Mouse (Mus musculus): ENCODE data around the gene Dcaf12l2. TPM values are rescaled to one million over a fixed set of nuclear protein-coding genes. Genes with fewer than 3 reads are reported as not detected.

The Dcaf12l2 gene
- not detected for polyA plus RNA-seq (2017; shearing (Covaris generic))

DNA sequence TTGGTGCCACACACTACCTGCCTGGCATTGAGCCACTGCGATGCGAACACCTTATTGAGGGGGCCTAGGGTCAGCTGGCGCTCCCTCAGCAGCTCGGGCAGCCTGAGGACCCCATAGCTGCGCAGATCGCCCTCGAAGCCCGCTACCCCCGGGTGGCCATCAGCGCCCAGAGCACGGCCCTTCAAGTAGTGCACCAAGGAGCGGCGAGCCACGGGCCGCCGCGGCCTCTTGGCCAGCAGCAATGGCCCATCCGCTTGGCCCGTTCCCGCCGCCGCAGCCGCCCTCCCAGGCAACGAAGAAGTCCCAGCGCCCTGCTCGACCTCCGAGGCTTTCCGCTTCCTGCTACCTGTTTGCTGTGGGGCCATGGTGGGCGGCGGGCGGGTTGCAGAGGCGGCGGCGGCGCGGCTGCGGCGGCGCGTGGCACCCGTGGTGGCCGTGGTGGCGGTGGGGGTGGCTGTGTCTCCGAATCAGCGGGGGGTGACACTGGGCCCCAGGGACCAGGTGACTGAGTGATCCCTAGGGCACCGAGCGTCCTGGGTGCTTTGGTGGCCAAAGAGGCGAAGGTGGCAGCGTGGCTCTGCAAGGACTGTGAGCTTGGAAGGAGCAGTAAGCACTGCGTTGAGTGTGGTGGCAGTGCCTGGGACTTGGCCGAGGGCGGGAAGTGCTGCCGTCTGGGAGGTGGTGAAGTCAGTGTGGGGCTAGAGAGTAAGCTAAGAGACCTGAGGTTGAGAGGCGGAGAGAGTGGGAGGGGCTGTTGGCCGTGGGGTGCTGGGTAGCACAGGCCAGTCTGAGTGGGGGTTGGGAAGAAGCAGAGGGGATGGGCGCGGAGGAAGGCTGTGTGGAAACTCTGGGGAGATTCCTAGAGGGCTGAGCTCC lies at the start of gene Dcaf12l2:
TSS of gene Dcaf12l2 (minus strand) at position 697 of the 876 bp plus-strand sequence.

